Mouse (Mus musculus) c-Kit-positive CD71-negative TER-119-negative erythroid progenitor cells, embryonic 14.5 days (primary cell): ENCODE results near the gene Egfl7.

Experiments
- DNase-seq: peaks from one replicate; pipeline ENCODE4 v3.0.0-alpha.2; 2013; ENCODE audit warnings: low read depth

Gene Egfl7

DNA sequence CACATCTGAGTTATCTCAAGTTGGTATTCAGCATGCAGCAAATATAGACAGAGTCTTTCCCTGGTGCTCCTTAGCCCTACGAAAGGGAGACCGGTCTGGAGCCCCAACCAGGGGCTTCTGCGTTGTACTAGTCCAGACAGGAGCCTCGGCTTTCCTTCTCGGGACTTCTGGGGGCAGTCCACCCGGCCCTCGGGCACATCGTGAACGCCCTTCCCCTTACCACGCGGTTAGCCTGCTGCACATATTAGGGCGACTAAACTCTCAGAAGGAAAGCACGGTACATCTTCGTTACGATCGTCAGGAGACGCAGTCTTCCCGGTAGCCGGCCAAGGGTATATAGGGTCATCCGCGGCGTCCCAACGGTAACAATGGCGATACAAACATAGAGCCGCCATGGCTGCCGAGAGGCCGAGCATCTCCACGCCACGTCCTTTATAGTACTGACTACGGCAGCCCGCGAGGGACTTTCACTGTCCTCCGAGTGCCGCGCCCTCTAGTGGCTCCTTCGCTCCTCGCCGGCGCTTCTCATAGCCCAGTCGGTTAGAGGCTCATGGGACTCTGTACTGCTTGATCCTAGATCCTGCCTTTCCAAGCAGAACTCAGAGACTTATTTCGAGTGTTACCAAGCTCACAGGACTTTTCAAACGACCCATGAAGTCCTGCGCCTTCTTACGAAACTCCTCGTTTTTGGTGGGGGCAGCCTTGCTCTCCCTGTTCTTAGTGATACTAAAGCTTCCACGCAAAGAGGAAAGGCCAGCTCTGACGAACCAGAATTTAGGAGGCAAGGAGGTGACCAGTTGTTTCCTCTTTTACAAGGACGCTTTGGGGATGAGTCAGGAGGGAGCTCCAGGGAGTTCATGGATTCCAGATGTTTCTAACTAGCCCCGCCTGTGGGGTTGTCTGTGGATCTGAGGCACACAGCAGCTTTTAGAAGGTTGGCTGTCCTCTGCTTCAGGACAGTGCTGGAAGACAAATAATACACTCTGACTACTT lies 60.3 kb downstream of the Egfl7 start:
- peak; percentile 97 for DNase-seq

DNA sequence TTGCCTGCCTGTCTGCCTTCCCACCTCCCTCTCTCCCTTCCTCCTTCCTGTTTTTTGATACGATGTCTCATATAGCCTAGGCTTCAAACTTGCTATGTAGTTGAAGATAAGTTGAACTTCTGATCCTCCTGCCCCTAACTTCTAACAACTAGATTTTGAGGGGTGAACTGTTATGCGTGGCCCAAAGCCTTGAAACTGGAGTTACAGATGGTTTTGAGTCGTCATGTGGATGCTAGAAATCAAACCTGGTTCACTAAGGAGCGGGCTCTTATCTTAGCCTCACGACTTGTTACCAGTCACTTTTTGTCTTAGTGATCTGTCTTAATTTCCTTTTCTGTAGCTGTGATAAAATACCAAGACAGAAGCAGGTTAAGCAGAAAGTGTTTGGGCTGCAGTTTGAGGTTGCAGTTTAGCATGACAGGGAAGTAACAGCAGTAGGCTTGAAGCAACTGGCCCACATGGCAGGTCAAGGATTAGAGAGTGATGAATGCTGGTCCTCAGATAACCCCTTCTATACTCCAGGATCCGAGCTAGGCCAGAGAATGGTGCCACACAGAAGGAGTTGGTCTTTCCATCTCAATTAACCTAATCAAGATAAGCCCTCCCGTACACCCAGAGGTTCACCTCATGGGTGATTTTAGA lies 61.3 kb downstream of the Egfl7 start:
- DNase-seq = no peak
